Mouse (Mus musculus): Measurements from ENCODE around the gene Rnf212b. TPM values are rescaled to one million over a fixed set of nuclear protein-coding genes. Genes with fewer than 3 reads are reported as not detected.
"Not testable (repeated sequence)": the region's sequence is repeated elsewhere in the genome, so short reads cannot be mapped to it uniquely, and the experiment has no call there.

Gene Rnf212b
- polyA plus RNA-seq (2015; fragmentation: Nextera tagmentation; extraction: Ambion mirVana), result 0.20 TPM in 1 of 2 replicates, not detected in the other

DNA sequence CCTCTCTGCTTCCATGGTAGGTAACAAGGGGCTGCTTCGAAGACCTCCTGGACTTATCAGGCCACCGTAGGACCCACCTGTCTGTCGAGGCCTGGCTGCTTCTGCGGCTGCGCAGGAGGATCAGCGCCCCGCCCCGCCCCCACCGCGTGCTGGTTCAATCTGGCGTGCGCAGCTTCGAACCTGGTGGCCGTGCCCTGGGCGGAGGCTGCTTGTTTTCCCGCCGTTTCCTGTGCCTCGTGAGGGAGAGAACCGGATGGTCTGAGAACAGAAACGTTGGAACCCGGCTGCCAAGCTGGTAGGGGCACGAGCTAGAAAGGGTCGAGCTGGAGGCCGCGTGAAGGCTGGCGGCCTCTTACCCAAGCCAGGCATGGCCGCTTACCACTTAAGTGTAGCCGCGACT lies at the start of gene Rnf212b:
TSS of gene Rnf212b (plus strand) at position 151 of the 400 bp plus-strand sequence.
- ATAC-seq, result no peak
- WGBS, result 88% methylated on average over 29 of the region's 29 CpGs

DNA sequence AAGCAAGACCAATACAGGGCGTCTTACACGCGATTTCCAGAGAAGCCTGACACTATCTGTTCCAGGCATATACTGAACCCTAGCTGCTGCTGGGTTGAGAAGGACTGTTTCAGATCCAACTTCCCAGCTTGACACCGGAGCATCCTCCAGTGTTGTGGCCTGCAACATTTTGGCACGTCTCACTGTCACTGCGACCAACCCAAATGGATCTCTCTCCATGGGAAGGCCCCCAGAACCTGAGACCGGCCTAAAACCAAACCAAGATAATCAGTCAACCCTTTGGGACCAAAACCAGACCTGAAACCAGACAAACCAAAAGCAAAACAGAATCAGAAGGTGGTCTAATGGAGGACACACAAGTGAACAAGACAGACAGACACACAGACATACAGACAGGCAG lies 47.0 kb upstream of the Rnf212b start:
- WGBS, result 86% methylated on average over 4 of the region's 7 CpGs

More for the DNA sequence above, at the start of gene Rnf212b:
- no peak within 1 kb of the TSS for H3K9ac ChIP-seq (ENCODE audit: low read depth, low read length)
- H3K27me3 ChIP-seq (replicated peaks; ENCODE audit: control insufficient read depth, insufficient read depth, low read length), result no peaks in the 10 kb centered on the region
- H3K4me3 ChIP-seq (ENCODE audit: low read length), result no peak within 1 kb of the TSS
- no peaks in the 10 kb centered on the region for H3K9me3 ChIP-seq (ENCODE audit: control insufficient read depth, low read length)
- H3K36me3 ChIP-seq (ENCODE audit: control insufficient read depth, insufficient read depth, low read length), result no peaks in the 10 kb centered on the region
- no peaks in the 10 kb centered on the region for H3K4me1 ChIP-seq (ENCODE audit: control insufficient read depth, insufficient read depth, low read depth, low read length)
- no peak within 1 kb of the TSS for H3K4me2 ChIP-seq (ENCODE audit: low read length)
- no peak within 1 kb of the TSS for H3K27ac ChIP-seq (ENCODE audit: low read depth, low read length)

DNA sequence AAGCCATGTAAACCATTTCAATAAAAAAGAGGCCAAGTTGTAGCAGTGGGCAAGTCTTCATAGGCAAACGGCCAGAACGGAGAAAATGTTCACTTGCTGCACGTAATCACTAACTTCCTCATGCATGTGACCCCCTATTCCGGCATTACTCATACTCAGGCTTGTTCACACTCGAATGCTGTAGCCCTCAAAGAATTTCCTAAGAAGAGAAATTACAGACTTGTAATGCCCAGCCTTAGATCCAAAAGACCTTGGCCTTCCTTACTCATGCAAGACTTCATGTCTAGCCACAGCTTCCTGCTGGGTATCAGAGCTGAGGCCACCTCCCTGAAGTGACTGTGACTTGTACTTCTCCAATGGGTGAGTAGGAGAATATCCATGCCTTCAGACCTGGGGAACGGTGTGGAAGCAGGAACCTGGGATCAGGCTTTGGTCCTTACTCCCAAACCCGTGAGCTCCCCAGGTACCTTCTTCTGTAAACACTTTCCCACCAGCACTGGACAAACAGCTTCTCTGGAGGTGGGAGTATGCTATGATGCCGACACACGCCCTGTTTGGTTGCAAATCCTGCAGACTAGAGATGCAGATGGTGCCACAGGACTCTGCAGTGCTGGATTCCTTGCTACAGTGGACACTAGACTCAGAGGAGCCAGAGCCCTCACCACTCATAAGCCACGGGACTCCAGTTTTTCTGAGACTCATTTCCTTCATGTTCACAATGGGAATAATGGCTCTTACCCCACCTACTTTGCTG lies 45.5 kb upstream of the Rnf212b start:
- H3K27me3 ChIP-seq (replicated peaks; ENCODE audit: control insufficient read depth, insufficient read depth, low read length), result no peaks in the 10 kb centered on the region
- no peak overlapping the region for H3K4me3 ChIP-seq (ENCODE audit: low read length)
- H3K9me3 ChIP-seq (ENCODE audit: control insufficient read depth, low read length), result no peaks in the 10 kb centered on the region
- no peak overlapping the region for H3K4me2 ChIP-seq (ENCODE audit: low read length)
- H3K9ac ChIP-seq (ENCODE audit: low read depth, low read length), result no peak overlapping the region
- no peaks in the 10 kb centered on the region for H3K4me1 ChIP-seq (ENCODE audit: control insufficient read depth, insufficient read depth, low read depth, low read length)
- H3K27ac ChIP-seq (ENCODE audit: low read depth, low read length), result no peak overlapping the region
- 89% methylated on average over 10 of the region's 10 CpGs for WGBS
- no peak for ATAC-seq
- H3K36me3 ChIP-seq (ENCODE audit: control insufficient read depth, insufficient read depth, low read length), result no peaks in the 10 kb centered on the region

More for the DNA sequence above, 47.0 kb upstream of the Rnf212b start:
- not testable (repeated sequence) for ATAC-seq; H3K36me3 ChIP-seq (ENCODE audit: control insufficient read depth, insufficient read depth, low read length); H3K4me3 ChIP-seq (ENCODE audit: low read length); H3K9ac ChIP-seq (ENCODE audit: low read depth, low read length); H3K4me1 ChIP-seq (ENCODE audit: control insufficient read depth, insufficient read depth, low read depth, low read length); H3K27me3 ChIP-seq (replicated peaks; ENCODE audit: control insufficient read depth, insufficient read depth, low read length); H3K4me2 ChIP-seq (ENCODE audit: low read length); H3K27ac ChIP-seq (ENCODE audit: low read depth, low read length); H3K9me3 ChIP-seq (ENCODE audit: control insufficient read depth, low read length)

DNA sequence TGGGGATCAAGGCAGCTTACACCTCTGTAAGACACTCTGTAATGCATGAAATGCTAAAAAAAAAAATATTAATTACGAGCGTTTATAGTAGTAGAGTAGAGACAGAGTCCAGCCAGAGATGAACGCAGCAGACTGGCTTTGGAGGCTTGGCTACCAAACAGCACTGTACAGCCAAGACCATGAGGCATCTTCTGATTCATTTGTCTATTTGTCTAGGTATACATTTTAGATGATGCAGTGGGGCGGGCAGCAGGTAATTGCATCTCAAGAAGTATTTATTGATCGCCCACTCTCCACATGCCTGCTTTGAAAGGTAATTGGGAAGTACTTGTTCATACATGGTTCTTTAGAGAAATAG lies 44.9 kb upstream of the Rnf212b start:
- H3K4me3 ChIP-seq (ENCODE audit: low read length), result no peak overlapping the region
- ATAC-seq, result no peak
- H3K4me2 ChIP-seq (ENCODE audit: low read length), result no peak overlapping the region
- no peaks in the 10 kb centered on the region for H3K27me3 ChIP-seq (replicated peaks; ENCODE audit: control insufficient read depth, insufficient read depth, low read length)
- no peaks in the 10 kb centered on the region for H3K4me1 ChIP-seq (ENCODE audit: control insufficient read depth, insufficient read depth, low read depth, low read length)
- WGBS, result 93% methylated on average over 5 of the region's 5 CpGs
- H3K27ac ChIP-seq (ENCODE audit: low read depth, low read length), result no peak overlapping the region
- no peaks in the 10 kb centered on the region for H3K9me3 ChIP-seq (ENCODE audit: control insufficient read depth, low read length)
- H3K36me3 ChIP-seq (ENCODE audit: control insufficient read depth, insufficient read depth, low read length), result no peaks in the 10 kb centered on the region
- H3K9ac ChIP-seq (ENCODE audit: low read depth, low read length), result no peak overlapping the region

DNA sequence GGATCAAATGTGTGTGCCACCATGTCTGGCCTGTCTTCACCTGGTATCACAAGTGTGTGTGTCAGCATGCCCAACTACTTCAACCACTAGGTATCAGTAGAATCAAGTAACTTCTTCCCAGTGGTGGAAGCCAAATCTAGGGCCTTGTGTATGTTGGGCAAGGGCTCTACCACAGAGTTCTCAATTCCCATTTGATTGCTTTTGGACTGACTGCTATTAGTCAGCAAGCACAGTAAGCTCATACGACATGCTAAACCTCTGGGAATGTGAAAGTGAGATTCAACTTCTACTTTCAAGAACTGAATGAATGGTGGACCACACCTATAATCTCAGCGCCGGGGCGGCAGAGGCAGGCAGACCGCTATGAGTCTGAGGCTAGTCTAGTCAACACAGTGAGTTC lies 43.6 kb upstream of the Rnf212b start:
- Histone ChIP-seq H3K9ac (ENCODE audit: low read depth, low read length) (no peak overlapping the region), H3K4me1 (ENCODE audit: control insufficient read depth, insufficient read depth, low read depth, low read length) (no peaks in the 10 kb centered on the region), H3K9me3 (ENCODE audit: control insufficient read depth, low read length) (no peaks in the 10 kb centered on the region), H3K27ac (ENCODE audit: low read depth, low read length) (no peak overlapping the region), H3K4me3 (ENCODE audit: low read length) (no peak overlapping the region), H3K4me2 (ENCODE audit: low read length) (no peak overlapping the region), H3K36me3 (ENCODE audit: control insufficient read depth, insufficient read depth, low read length) (no peaks in the 10 kb centered on the region), H3K27me3 (replicated peaks; ENCODE audit: control insufficient read depth, insufficient read depth, low read length) (no peaks in the 10 kb centered on the region)
- ATAC-seq, result no peak
- WGBS, result 95% methylated on average over 5 of the region's 5 CpGs

DNA sequence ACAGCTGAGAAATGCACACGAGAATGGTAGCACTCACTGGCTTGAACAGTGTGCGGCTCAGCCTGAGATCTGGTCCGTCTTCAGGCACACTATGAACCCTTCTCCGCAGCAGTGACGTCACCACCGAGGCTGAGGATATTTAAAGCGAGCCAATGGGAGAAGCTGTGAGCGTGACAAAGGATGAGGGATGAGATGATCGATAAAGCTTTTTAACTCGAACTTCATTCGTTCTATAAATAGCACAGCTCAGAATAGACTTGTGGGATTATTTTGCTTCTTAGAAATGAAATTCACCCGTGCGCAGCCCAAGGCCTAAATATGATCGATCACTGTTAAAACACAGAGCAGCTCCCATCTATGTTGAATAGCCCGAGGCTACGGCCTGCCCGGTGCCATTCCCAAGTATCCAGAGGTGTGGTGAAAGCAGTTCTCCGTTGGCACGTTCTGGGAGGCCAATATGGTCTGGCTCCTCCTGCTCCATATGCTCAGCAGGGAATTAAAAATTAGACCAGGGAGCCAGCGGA lies 41.5 kb upstream of the Rnf212b start:
- Histone ChIP-seq H3K4me2 (ENCODE audit: low read length) (no peak overlapping the region; the same call in 1 of the 2 replicates), H3K27ac (ENCODE audit: low read depth, low read length) (peak overlapping the region; percentile 36; the same call in 1 of the 2 replicates), H3K4me1 (ENCODE audit: control insufficient read depth, insufficient read depth, low read depth, low read length) (no peaks in the 10 kb centered on the region), H3K9me3 (ENCODE audit: control insufficient read depth, low read length) (no peaks in the 10 kb centered on the region), H3K27me3 (replicated peaks; ENCODE audit: control insufficient read depth, insufficient read depth, low read length) (no peaks in the 10 kb centered on the region), H3K4me3 (ENCODE audit: low read length) (no peak overlapping the region), H3K36me3 (ENCODE audit: control insufficient read depth, insufficient read depth, low read length) (no peaks in the 10 kb centered on the region), H3K9ac (ENCODE audit: low read depth, low read length) (no peak overlapping the region)
- peak; percentile 95 for ATAC-seq
- 65% methylated on average over 20 of the region's 20 CpGs for WGBS

DNA sequence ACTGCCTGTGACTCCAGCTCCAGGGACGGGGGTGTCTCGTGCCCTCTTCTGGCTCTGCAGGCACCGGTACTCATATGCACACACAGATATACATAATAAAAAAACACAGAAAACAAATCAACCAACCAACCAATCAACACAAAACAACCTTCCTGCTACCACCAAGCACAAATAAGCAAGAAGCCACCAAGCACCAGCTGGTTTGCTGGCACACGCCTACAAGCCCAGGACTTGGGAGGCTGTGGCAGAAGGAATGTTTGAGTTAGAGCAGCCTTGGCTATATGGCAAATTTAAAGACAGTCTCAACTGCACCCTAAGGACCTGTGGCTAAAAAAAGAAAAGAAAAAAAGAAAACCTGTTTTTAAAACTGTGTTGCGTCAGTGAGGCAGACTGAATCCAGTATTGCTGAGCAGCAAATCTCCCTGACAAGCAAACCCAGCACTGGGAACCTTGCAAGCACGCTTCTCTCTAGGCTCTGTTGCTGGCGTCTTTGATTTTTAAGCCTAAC lies 38.4 kb upstream of the Rnf212b start:
- Histone ChIP-seq H3K36me3 (ENCODE audit: control insufficient read depth, insufficient read depth, low read length) (no peaks in the 10 kb centered on the region), H3K9me3 (ENCODE audit: control insufficient read depth, low read length) (no peaks in the 10 kb centered on the region), H3K4me3 (ENCODE audit: low read length) (no peak overlapping the region), H3K27ac (ENCODE audit: low read depth, low read length) (no peak overlapping the region), H3K4me1 (ENCODE audit: control insufficient read depth, insufficient read depth, low read depth, low read length) (peaks cover 3% of the 10 kb centered on the region; the same call in 1 of the 2 replicates), H3K27me3 (replicated peaks; ENCODE audit: control insufficient read depth, insufficient read depth, low read length) (no peaks in the 10 kb centered on the region), H3K9ac (ENCODE audit: low read depth, low read length) (no peak overlapping the region), H3K4me2 (ENCODE audit: low read length) (no peak overlapping the region)
- no peak for ATAC-seq
- 93% methylated on average over 7 of the region's 7 CpGs for WGBS

DNA sequence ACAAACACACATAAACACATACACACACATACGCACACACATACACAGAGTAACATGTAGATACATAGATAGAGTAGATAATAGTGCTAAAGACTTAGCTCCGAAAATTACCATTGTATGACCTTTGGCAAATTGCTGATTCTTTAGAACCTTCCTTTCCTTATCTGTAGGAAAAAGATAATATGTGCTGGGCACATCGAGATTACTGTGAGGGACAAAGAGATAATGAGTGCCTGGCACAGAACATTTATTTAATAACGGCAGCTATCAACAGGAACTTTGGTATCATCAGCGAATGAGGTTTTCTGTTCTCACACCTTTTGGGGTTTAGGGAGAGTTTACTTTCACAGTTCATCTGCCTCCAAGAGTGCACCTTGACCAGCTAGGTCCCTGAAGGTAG lies 37.2 kb upstream of the Rnf212b start:
- H3K4me3 ChIP-seq (ENCODE audit: low read length), result no peak overlapping the region
- no peak overlapping the region for H3K4me2 ChIP-seq (ENCODE audit: low read length)
- WGBS, result 90% methylated on average over 5 of the region's 5 CpGs
- H3K27ac ChIP-seq (ENCODE audit: low read depth, low read length), result no peak overlapping the region
- peaks cover 3% of the 10 kb centered on the region; the same call in 1 of the 2 replicates for H3K4me1 ChIP-seq (ENCODE audit: control insufficient read depth, insufficient read depth, low read depth, low read length)
- H3K9ac ChIP-seq (ENCODE audit: low read depth, low read length), result no peak overlapping the region
- no peaks in the 10 kb centered on the region for H3K9me3 ChIP-seq (ENCODE audit: control insufficient read depth, low read length)
- no peak for ATAC-seq
- H3K27me3 ChIP-seq (replicated peaks; ENCODE audit: control insufficient read depth, insufficient read depth, low read length), result no peaks in the 10 kb centered on the region
- no peaks in the 10 kb centered on the region for H3K36me3 ChIP-seq (ENCODE audit: control insufficient read depth, insufficient read depth, low read length)

DNA sequence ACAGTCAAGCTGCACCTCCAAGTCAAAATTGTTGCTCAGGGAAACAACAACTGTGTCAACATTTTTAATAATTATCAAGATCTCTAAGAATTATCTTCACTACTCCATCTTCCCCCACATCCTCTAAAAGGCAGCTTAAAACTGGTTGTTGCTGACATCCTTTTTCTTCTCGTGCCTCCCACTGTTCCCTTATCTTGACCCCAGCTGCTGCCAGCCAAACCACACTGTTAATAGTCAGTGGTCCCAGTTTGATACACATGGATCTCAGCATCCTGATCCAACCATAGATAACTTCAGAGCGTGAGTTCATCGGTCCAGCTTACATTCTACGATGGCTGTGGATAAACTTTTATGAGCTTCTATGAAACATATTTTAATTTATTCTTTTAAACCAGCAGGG lies 36.0 kb upstream of the Rnf212b start:
- H3K4me1 ChIP-seq (ENCODE audit: control insufficient read depth, insufficient read depth, low read depth, low read length), result peaks cover 3% of the 10 kb centered on the region; the same call in 1 of the 2 replicates
- H3K4me3 ChIP-seq (ENCODE audit: low read length), result no peak overlapping the region
- no peak overlapping the region for H3K27ac ChIP-seq (ENCODE audit: low read depth, low read length)
- H3K9me3 ChIP-seq (ENCODE audit: control insufficient read depth, low read length), result no peaks in the 10 kb centered on the region
- H3K27me3 ChIP-seq (replicated peaks; ENCODE audit: control insufficient read depth, insufficient read depth, low read length), result no peaks in the 10 kb centered on the region
- 89% methylated on average over 4 of the region's 4 CpGs for WGBS
- no peaks in the 10 kb centered on the region for H3K36me3 ChIP-seq (ENCODE audit: control insufficient read depth, insufficient read depth, low read length)
- no peak overlapping the region for H3K9ac ChIP-seq (ENCODE audit: low read depth, low read length)
- ATAC-seq, result no peak
- H3K4me2 ChIP-seq (ENCODE audit: low read length), result no peak overlapping the region
